Mouse (Mus musculus): ENCODE data around the gene Pawr.

Gene Pawr

DNA sequence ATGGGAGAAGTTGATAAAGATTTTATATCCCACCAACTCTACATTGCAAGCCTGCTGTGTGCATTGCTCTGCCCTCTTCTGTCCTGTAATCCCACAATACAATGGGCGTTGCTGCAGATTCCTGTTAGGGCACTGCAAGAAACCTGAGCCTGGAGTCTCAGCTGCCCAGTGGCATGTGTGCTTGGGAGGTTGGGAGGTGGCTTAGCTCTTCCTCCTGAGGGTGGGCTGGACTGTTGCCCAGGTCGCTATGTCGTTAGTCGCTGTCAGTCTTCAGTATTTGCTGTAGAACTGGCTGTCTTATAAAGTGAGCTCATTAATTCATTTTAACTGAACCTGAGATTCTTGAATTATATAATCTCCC, 58.0 kb downstream of the Pawr start:
- DNase-seq (ENCODE audit: low read depth, low spot score): no peak

DNA sequence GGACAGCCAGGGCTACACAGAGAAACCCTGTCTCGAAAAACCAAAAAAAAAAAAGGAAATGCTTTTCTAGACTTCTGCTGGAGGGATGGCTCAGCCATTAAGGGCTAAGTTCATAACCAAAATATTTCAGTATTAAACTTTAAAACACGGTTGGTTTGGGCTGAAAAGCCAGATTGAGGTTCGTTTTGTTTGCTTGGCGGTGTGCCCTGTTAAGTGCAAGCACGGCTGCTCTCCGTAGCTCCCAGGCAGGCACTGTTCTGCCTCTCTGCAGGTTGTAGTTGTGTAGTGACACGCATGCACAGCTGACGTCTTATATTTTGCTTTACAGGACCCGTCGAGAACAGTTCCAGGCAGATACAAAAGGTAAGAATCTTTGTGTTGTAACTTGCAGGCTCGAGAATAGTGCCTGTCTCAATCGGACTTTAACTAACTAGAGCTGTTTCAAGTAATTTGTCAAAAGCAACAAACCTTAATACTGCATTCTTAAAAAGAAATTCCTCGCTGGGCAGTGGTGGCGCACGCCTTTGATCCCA, 59.5 kb downstream of the Pawr start:
- DNase-seq (ENCODE audit: low read depth, low spot score): no peak

DNA sequence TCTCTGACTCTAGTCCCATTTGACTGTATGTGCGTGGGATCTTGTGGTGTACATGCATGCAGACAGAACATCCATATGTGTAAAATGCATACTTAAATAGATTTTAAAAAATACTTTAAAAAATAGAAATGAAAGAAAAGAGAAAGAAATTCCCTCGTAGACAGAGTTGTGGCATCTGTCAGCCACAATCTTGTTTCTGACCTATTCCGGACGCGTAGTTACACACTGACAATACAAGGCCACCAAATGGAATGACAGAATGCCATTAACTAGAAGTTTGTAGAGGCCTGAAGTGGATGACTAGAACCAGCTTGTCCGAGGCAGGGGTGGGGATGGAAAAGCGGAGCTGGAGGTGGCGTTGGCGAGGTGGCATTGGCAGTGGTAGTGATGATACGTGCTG, 60.2 kb downstream of the Pawr start:
- no peak for DNase-seq (ENCODE audit: low read depth, low spot score)

GRCm38 (mm10) chr10:108394306-108394705, 62.4 kb downstream of the Pawr start:
- no peak for DNase-seq (ENCODE audit: low read depth, low spot score)

DNA sequence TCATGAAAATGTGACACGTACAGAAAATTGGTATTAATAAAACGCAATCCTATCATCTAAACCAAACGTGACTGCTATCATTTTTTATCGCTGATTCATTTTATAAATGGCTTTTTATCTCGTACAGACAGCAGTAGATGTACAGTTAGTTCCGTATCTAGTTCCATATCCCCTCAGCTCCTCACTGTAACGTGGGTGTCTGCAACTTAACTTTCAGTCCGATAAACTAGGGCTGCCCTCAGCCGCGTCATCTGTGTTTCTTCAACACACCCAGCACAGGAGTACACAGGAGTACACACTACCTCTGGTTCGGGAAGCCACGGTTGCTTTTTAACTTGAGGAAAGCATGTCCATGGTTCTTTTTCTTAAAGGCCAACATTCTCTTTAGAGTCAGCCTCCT, 63.3 kb downstream of the Pawr start:
- no peak for DNase-seq (ENCODE audit: low read depth, low spot score)

DNA sequence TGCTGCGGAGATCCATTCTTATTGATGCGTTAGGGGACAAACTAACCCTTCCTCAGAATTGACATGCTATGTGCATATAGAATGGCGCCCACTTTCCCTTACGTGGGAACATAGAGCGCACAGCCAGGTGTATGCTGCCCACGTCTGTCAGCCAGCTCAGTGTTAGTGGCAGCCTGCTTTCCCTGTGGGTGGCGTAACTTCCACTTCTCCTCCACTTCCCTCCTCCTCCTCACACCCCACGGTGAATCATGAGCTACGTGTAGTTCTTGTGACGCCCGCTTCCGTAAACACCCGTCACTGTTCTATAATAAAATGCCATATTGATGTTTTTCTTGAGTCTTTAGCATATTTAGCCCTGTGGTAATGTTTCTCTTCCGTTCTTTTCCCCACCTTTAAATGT, 63.7 kb downstream of the Pawr start:
- no peak for DNase-seq (ENCODE audit: low read depth, low spot score)

DNA sequence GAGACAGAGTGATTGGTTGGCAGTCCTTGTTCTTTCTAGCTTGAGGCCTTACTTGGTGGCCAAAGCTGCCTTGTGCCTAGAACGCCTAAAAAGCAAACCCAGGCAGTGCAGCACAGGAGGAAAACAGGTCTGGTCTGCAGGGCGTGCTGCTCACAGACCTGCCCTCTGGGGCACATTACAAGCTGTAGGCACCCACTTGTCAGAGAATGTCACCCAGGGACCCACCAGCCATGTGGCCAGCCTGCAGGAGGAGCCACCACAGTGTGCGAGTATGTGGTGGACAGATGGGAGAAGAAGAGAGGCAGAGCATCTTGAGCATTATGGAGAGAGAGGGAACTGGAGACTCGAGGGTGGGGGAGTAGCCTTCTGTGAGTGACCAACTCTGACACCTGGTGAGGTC, 70.8 kb downstream of the Pawr start:
- DNase-seq (ENCODE audit: low read depth, low spot score): no peak

DNA sequence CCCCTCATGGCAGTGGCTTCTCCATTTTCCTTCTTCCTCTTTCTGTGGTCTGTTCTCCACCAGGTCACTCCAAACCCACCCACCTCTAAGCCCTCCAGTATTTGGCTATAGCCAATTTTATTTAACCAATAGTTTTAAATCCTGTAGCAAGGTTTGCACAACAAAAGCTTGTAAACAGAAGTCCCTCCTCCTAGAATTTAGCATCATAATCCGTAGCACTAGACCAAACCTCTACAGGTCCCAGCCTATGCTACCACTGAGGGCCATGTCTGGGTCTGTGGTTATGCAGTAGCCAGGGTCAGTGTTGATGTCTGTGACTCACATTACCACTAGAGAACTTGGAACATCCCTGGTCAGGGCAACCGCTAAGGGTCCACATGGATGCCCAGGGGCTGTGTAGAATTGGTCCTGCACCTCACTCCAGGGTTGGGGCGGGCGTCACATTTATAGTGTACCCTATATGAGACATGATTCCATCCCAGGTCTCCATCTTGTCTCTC, 71.5 kb downstream of the Pawr start:
- no peak for DNase-seq (ENCODE audit: low read depth, low spot score)

GRCm38 (mm10) chr10:108404087-108404486, 72.2 kb downstream of the Pawr start:
- no peak for DNase-seq (ENCODE audit: low read depth, low spot score)

- no peak for DNase-seq (ENCODE audit: low read depth, low spot score)
Observed at GRCm38 (mm10) chr10:108405076-108405475, 73.2 kb downstream of the Pawr start.

DNA sequence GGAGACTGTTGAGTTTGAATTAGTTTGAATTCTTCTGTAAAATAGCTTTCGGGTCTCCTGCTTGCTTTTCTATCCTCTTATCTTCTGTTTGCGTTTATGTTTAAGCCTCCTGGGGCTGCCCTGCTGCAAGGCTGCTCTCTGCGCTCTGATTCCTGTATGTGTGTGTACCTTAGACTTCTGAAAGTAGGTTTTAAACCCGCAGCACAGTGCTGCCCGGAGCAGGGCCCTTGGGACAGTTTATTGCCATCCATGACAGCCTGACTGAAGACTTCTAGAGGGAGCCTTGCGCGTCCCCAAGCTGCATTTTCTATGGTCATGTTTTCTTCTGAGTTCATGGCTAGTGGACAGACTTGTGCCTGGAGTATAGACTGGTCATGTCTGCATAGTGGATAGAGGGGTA, 74.0 kb downstream of the Pawr start:
- no peak for DNase-seq (ENCODE audit: low read depth, low spot score)

DNA sequence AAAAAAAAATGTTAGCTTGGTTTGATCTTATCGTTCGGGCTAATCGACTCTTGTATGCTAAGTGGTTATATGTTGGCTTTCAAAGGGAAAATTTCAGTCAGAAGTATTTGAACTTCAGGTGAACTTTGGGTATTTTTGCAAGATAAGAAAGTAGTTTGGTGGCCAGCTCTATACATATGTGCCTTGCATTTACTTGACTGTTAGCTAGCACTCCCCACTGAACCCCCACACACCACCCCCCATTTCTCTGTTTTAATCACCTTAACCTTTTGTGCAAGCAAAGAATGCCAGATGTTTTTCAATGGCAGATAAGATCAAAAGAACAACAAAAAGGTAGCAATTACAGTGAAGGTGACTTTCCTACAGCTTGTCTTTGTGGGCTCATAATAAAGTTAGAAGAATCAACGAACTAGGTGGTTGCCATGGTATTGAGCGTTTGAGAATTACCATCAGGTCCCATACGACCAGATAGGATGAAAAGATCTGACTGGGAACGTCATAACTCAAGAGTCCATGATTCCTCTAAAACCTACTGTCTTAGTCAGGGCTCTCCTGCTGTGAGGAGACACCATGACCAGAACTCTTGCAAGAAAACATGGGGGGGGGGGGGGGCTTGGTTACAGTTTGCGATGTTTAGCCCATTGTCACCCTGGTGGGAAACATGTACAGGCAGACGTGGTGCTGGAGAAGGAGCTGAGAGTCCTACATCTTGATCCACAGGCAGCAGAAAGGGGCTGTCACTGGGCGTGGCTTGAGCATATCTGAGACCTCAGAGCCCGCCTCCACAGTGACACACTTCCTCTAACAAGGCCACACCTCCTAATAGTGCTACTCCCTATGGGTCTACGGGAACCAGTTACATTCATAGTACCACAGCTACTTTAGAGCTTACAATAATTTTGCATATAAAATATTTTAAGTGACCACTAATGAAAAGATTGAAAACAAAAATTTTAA, 75.2 kb downstream of the Pawr start:
- no peak for DNase-seq (ENCODE audit: low read depth, low spot score)

- DNase-seq (ENCODE audit: low read depth, low spot score): no peak
Observed at GRCm38 (mm10) chr10:108408025-108408424, 76.1 kb downstream of the Pawr start.

- no peak for DNase-seq (ENCODE audit: low read depth, low spot score)
Observed at GRCm38 (mm10) chr10:108408437-108408836, 76.5 kb downstream of the Pawr start.

DNA sequence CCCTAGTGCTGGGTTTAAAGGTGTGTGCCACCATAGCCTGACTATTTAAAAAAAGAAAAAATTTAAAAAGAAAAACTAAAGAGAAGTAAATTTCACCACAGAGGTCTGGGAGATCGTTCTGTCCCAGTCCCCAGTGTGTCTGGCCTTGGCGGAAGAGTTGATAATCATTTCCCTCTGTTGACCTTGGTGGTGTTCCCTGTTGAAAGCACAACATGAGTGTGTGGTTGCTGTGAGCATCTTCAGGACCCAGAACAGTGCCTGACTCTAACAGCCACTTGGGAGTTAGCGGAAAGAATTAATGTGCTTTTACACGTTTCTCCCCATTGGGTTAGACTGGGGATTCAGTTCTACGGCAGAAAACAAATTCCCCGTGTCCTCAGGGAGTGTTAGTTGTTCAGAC, 77.1 kb downstream of the Pawr start:
- DNase-seq (ENCODE audit: low read depth, low spot score): no peak

- DNase-seq (ENCODE audit: low read depth, low spot score): no peak
Observed at GRCm38 (mm10) chr10:108409529-108409928, 77.6 kb downstream of the Pawr start.

- DNase-seq (ENCODE audit: low read depth, low spot score): no peak
Observed at GRCm38 (mm10) chr10:108414936-108415635, 83.2 kb downstream of the Pawr start.

GRCm38 (mm10) chr10:108417448-108417847, 85.5 kb downstream of the Pawr start:
- DNase-seq (ENCODE audit: low read depth, low spot score): no peak

DNA sequence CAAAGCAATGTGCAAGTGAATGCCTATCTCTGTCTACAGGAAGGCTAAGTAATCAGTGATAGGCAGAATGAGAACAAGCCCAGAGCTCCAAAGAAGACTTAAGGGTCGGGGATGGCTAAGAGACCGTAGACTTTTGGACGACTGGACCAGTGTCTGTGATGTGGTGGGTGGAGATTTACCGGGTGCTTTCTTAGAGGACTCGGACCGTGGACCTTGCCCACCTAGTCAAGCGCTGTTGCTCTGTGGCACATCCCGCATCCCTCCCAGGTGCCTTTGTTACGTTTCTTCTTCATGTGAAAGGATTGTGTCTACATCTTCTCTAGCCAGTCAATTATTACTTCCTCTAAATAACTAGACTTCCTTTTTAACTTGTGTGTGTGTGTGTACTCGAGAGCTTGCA, 98.6 kb downstream of the Pawr start:
- no peak for DNase-seq (ENCODE audit: low read depth, low spot score)

DNA sequence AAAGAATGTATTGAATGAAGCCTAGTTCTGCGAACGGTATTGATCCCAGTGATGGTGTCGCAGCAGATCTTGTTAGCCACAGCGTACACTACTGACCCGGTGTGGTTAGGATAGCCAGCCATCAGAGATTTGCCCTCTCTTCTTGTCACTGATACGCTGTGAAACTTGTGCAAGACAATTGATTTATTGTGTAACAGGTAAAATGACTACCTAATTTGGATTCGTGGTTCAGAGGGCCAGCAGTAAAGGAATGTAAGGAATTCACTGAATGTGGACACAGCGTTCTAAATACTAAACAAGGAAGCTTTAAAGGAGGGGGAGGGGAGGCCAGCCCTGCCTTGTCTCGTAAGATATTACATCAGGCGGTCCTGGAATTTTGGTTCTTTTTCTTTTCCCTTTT, 100.3 kb downstream of the Pawr start:
- DNase-seq (ENCODE audit: low read depth, low spot score): no peak

DNA sequence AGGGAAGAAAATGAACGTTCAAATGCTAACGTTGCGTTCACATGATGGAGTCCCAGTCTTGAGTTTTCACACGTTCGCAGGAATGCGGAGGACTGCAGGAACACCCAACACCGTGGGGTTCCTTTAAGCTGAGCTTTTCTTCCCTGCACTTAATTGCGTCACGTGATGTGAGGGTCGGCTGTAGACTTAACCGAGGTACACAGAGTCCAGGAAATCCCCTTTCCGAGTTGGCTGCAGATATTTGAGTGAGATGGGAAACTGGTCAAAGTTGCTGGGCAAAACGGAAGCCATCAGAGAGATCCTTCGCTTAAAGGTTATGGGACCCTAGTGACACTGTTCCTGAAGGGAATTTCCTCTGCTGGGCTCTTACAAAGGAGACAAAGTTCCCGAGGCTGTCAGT, 102.1 kb downstream of the Pawr start:
- DNase-seq (ENCODE audit: low read depth, low spot score): no peak

DNA sequence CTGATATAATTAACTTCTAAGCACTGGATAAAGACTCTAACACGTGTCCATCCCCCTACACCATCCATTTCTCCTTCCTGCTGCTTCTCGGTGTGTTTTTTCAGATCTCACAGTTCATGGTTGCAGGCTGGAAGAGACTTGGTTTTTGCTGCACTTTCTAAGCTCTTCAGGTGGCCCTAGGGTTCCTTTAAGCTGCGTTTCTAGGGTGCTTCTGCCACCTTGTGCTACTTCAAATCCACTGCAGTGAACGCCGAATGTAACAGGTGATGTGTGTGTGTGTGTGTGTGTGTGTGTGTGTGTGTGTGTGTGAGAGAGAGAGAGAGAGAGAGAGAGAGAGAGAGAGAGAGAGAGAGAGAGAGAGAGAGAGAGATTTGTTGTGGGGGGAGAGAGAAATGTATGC, 103.7 kb downstream of the Pawr start:
- DNase-seq (ENCODE audit: low read depth, low spot score): no peak

DNA sequence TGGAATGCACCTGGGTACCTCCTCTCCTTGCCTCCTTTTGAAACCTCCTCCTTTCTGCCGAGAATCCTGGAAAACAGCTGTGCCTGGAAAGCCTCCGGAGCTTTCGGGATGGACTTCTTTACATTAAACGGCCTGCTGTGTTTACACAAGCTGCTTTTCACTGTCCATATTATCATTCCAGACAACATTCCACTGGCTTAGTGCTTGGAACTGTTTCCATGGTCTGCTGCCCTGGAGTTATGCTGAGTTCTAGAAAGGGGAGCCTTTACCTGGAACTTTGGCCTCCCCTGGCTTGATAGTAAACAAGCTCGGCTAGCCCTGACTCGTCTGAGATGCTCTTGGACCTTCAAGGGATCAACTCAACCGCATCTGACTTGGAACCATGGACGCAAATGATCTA, 104.4 kb downstream of the Pawr start:
- no peak for DNase-seq (ENCODE audit: low read depth, low spot score)
